Mouse (Mus musculus) embryo, embryonic 11.5 days (tissue): ENCODE data around the gene Obox8.

Source experiments
- DNase-seq: peaks from one replicate; pipeline ENCODE4 v3.0.0-alpha.2; 2012; ENCODE audit warnings: low read depth, low spot score

Gene Obox8

GRCm38 (mm10) chr7:14333457-14333856 lies at the start of gene Obox8:
Gene Obox8, minus strand, starts transcription at chr7:14333557.
- DNase-seq: no peak

- no peak for DNase-seq
Observed at GRCm38 (mm10) chr7:14317209-14317608, 16.1 kb downstream of the Obox8 start.

- DNase-seq: no peak
Observed at GRCm38 (mm10) chr7:14308671-14309070, 24.7 kb downstream of the Obox8 start.

- no peak for DNase-seq
Observed at GRCm38 (mm10) chr7:14307571-14307970, 25.8 kb downstream of the Obox8 start.
